Mouse (Mus musculus) left cerebral cortex, adult 6 months (tissue): ENCODE data around the gene Gm20431. TPM values are rescaled to one million over a fixed set of nuclear protein-coding genes. Genes with fewer than 3 reads are reported as not detected.

Experiments
- long read RNA-seq, 2 experiments: library from polyadenylated mRNA; unstranded; transcript quantifications; one replicate each; pipeline ENCODE4 v2.0.0; 2019 to 2020
- polyA plus RNA-seq: library from polyadenylated mRNA; unstranded; fragments of <200 nt; fragmentation: Nextera tagmentation; gene quantifications from 2 replicates; pipeline ENCODE4 v1.2.3, GENCODE M21; 2021

Gm20431 gene
- 3.7 TPM in 1 of 2 replicates, not detected in the other for polyA plus RNA-seq
- long read RNA-seq, experiment 1, partial matches to known transcripts = 31 of 31 reads
- long read RNA-seq, experiment 1, other reads (novel, unspliced or antisense) = 0 of 31 reads
- long read RNA-seq, experiment 2, partial matches to known transcripts = 17 of 17 reads
- long read RNA-seq, experiment 2, other reads (novel, unspliced or antisense) = 0 of 17 reads

GRCm38 (mm10) chr2:167661270-167662203 is at the start of gene Gm20431:
Gm20431 (minus strand) TSS chr2:167661496.

GRCm38 (mm10) chr2:167689501-167690218 is 28.4 kb upstream of the Gm20431 start, which contains the start of gene Tmem189:
Tmem189 (minus strand) TSS chr2:167689822.

GRCm38 (mm10) chr2:167688498-167689451 is 27.5 kb upstream of the Gm20431 start, which contains the start of gene Cebpb:
Cebpb (plus strand) TSS chr2:167688915.

GRCm38 (mm10) chr2:167631591-167632448 is 29.5 kb downstream of the Gm20431 start, which contains the start of gene Ube2v1:
Ube2v1 (minus strand) TSS chr2:167632095.

Other genes starting within 250 kb of the Gm20431 start
- gene Slc9a8, start 239.8 kb downstream of the Gm20431 start, polyA plus RNA-seq = 5.1 and 6.3 TPM in 2 replicates
- gene Rnf114, start 168.9 kb downstream of the Gm20431 start, polyA plus RNA-seq = 67.5 and 75.6 TPM in 2 replicates
- 26.9 and 38.1 TPM in 2 replicates for gene Spata2, start 168.6 kb downstream of the Gm20431 start, polyA plus RNA-seq
- gene Snai1, start 123.3 kb downstream of the Gm20431 start, polyA plus RNA-seq = 0.20 and 0.33 TPM in 2 replicates
- gene Ube2v1, start 29.4 kb downstream of the Gm20431 start, polyA plus RNA-seq = 372 and 426 TPM in 2 replicates
- gene Cebpb, start 27.4 kb upstream of the Gm20431 start, polyA plus RNA-seq = 0.31 and 31.9 TPM in 2 replicates
- gene Tmem189, start 28.3 kb upstream of the Gm20431 start, polyA plus RNA-seq = 8.5 and 30.5 TPM in 2 replicates